Mouse (Mus musculus) liver, postnatal 0 days (tissue): ENCODE data around the gene Mmp15. TPM values are rescaled to one million over a fixed set of nuclear protein-coding genes. Genes with fewer than 3 reads are reported as not detected.
"Not testable (repeated sequence)": the region's sequence is repeated elsewhere in the genome, so short reads cannot be mapped to it uniquely, and the experiment has no call there.

ENCODE experiments used
- ATAC-seq: fragments of 200-750 bp; cut with Nextera tagmentation; 2 replicates; pipeline ENCODE4 v1.8.0; 2017; ENCODE audit warnings: mild to moderate bottlenecking, moderate library complexity
- DNase-seq: peaks from one replicate; pipeline ENCODE4 v3.0.0-alpha.2; 2016
- H3K27ac ChIP-seq: fragments of 300-500 bp; sonication (generic); 2 replicates; pipeline ENCODE4 v1.5.1; 2014; ENCODE audit warnings: antibody characterized with exemption, moderate library complexity, mild to moderate bottlenecking, low read depth
- H3K27me3 ChIP-seq: fragments of 300-500 bp; sonication (generic); 2 replicates; pipeline ENCODE4 v1.6.1; 2014; ENCODE audit warnings: low read length, control low read depth, mixed read lengths; ENCODE audit not compliant: insufficient read depth
- H3K36me3 ChIP-seq: fragments of 300-500 bp; sonication (generic); replicated peaks from 2 replicates; pipeline ENCODE4 v1.6.1; 2014; ENCODE audit warnings: mild to moderate bottlenecking, control low read depth, low read length, moderate library complexity, mixed read lengths; ENCODE audit not compliant: insufficient read depth
- H3K4me1 ChIP-seq: fragments of 300-500 bp; sonication (generic); 2 replicates; pipeline ENCODE4 v1.6.1; 2014; ENCODE audit warnings: antibody characterized with exemption, mild to moderate bottlenecking, control low read depth; ENCODE audit not compliant: insufficient read depth
- H3K4me2 ChIP-seq: fragments of 300-500 bp; sonication (generic); 2 replicates; pipeline ENCODE4 v1.6.1; 2014; ENCODE audit warnings: low read depth, mild to moderate bottlenecking, low read length, moderate library complexity, mixed read lengths
- H3K4me3 ChIP-seq: fragments of 300-500 bp; sonication (generic); 2 replicates; pipeline ENCODE4 v1.5.1; 2014; ENCODE audit warnings: low read depth, low read length
- H3K9ac ChIP-seq: fragments of 300-500 bp; sonication (generic); replicated peaks from 2 replicates; pipeline ENCODE4 v1.6.1; 2014; ENCODE audit warnings: mild to moderate bottlenecking, moderate library complexity
- H3K9me3 ChIP-seq: fragments of 300-500 bp; sonication (generic); 2 replicates; pipeline ENCODE4 v1.6.1; 2016; ENCODE audit warnings: mild to moderate bottlenecking, control low read depth, low read length, mixed read lengths
- CTCF ChIP-seq: sonication (generic); IDR thresholded peaks from 2 replicates; pipeline ENCODE4 v1.5.1; 2016; ENCODE audit warnings: antibody characterized with exemption, low read depth
- EP300 ChIP-seq: IDR thresholded peaks from 2 replicates; pipeline ENCODE4 v1.6.1; 2016; ENCODE audit warnings: antibody characterized with exemption, low read depth, mild to moderate bottlenecking
- WGBS: fragments of 180-500 bp; shearing (Covaris S2); extraction: QIAGEN DNeasy Blood & Tissue Kit; methylation state at CpG from one replicate; pipeline ENCODE4 v1.1.7; 2014; ENCODE audit not compliant: insufficient replicate concordance; 5-methylcytosine and 5-hydroxymethylcytosine counted together
- polyA plus RNA-seq: library from polyadenylated mRNA; unstranded; fragments of >200 nt; fragmentation: Nextera tagmentation; extraction: Ambion mirVana; gene quantifications from 2 replicates; pipeline ENCODE4 v1.2.1, GENCODE M21; 2015

Mmp15 gene
- polyA plus RNA-seq, 1 experiment from 2014 or later: 0.66 TPM

- TF ChIP-seq EP300 (no peak), CTCF (no peak)
- no peak overlapping the region for H3K9ac ChIP-seq
- peaks cover 7% of the 10 kb centered on the region; the same call in 1 of the 2 replicates for H3K4me1 ChIP-seq
- whole genome bisulfite sequencing: 64% methylated on average over 3 of the region's 3 CpGs
- DNase-seq: no peak
- no peak for ATAC-seq
- H3K27me3 ChIP-seq: no peaks in the 10 kb centered on the region
- H3K4me2 ChIP-seq: no peak overlapping the region
- H3K36me3 ChIP-seq: no peaks in the 10 kb centered on the region
- no peak overlapping the region for H3K4me3 ChIP-seq
- H3K27ac ChIP-seq: no peak overlapping the region
- no peaks in the 10 kb centered on the region for H3K9me3 ChIP-seq
Measured at GRCm38 (mm10) chr8:95374429-95374828, 22.4 kb downstream of the Mmp15 start.

DNA sequence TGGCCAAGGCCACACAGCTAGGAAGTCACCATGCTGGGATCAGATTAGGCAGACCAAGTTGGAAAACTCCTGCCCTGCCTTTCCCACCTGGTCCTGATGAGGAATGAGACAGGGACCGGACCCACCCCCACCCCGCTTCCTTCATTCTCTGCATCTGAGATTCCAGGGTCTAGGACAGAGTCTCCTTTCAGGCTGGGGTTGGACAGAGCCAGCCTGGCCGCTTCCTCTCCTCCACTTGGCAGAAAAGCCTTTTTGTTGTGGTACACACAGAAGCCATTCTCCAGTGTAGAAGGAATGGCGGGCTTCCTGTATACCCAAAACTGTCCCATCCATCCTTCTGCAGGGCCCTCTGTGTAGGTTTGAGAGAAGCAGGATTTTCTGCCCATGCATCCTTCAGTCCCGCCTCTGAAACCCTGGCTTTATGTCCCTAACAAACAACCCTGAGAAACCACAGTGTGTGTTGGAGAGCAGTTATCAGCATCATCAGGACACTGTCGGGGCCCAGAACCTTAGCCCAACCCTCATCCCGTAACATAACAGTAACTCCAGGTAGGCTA, 23.4 kb downstream of the Mmp15 start:
- TF ChIP-seq EP300: no peak
- TF ChIP-seq CTCF: no peak
- Histone ChIP-seq H3K9ac (no peak overlapping the region), H3K9me3 (no peaks in the 10 kb centered on the region), H3K36me3 (no peaks in the 10 kb centered on the region), H3K4me2 (no peak overlapping the region), H3K27me3 (no peaks in the 10 kb centered on the region), H3K27ac (no peak overlapping the region), H3K4me1 (peaks cover 7% of the 10 kb centered on the region; the same call in 1 of the 2 replicates), H3K4me3 (no peak overlapping the region)
- DNase-seq (no peak), ATAC-seq (no peak)
- WGBS: 76% methylated on average over 7 of the region's 7 CpGs

GRCm38 (mm10) chr8:95376309-95376999, 24.4 kb downstream of the Mmp15 start:
- H3K4me3 ChIP-seq: no peak overlapping the region
- H3K36me3 ChIP-seq: no peaks in the 10 kb centered on the region
- H3K4me1 ChIP-seq: peaks cover 7% of the 10 kb centered on the region; the same call in 1 of the 2 replicates
- H3K27ac ChIP-seq: no peak overlapping the region
- 74% methylated on average over 12 of the region's 12 CpGs for WGBS
- no peak for ATAC-seq
- no peak overlapping the region for H3K9ac ChIP-seq
- no peaks in the 10 kb centered on the region for H3K27me3 ChIP-seq
- no peaks in the 10 kb centered on the region for H3K9me3 ChIP-seq
- H3K4me2 ChIP-seq: no peak overlapping the region
- no peak for DNase-seq
- TF ChIP-seq CTCF: no peak
- TF ChIP-seq EP300: no peak

DNA sequence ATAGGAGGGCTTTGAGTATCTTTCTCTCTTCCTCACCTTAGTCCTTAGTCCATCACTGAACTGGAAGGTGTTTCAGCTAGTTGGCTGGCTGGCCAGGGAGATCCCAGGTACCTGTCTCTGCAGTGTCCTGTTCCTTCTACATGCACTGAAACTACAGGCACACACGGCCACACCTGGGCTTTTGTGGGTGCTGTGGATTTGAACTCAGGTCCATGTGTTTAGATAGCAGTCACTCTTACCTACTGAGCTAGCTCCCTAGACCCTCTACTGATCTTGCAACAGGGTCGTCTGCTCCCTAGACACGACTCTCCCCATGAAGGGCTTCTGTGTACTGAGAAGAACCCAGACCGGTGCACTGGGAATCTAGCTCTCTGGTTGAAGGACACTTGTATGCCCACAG, 25.0 kb downstream of the Mmp15 start:
- Histone ChIP-seq H3K9me3 (no peaks in the 10 kb centered on the region), H3K4me3 (no peak overlapping the region), H3K27ac (no peak overlapping the region), H3K9ac (no peak overlapping the region), H3K4me2 (no peak overlapping the region), H3K36me3 (no peaks in the 10 kb centered on the region), H3K27me3 (no peaks in the 10 kb centered on the region), H3K4me1 (peaks cover 7% of the 10 kb centered on the region; the same call in 1 of the 2 replicates)
- DNase-seq (no peak), ATAC-seq (no peak)
- WGBS: 75% methylated on average over 4 of the region's 4 CpGs
- TF ChIP-seq CTCF (no peak), EP300 (no peak)

DNA sequence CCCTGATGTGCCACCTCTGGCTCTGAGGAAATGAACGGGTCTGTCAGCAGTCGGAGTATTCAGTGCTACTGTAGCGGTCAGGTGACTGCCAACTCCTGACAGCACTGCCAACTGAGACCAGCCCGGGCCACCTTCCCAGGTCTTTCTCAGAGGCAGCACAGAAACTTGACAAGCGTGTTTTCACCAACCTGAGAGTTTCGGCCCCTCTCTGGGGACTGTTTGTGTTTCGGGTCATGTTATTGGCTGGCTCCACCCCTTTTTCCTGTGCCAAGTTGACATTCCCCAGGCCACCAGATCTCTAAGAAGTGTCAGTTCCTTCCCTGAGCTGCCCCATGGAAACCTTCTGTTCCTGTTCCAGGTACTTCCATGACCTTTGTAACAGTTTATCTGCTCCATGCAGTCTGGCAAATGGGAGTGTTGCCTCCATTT, 25.8 kb downstream of the Mmp15 start:
- no peak overlapping the region for H3K4me3 ChIP-seq
- no peaks in the 10 kb centered on the region for H3K9me3 ChIP-seq
- H3K27ac ChIP-seq: no peak overlapping the region
- no peak for TF ChIP-seq CTCF
- no peak for TF ChIP-seq EP300
- ATAC-seq (no peak), DNase-seq (no peak)
- H3K4me1 ChIP-seq: peaks cover 7% of the 10 kb centered on the region; the same call in 1 of the 2 replicates
- H3K9ac ChIP-seq: no peak overlapping the region
- H3K27me3 ChIP-seq: no peaks in the 10 kb centered on the region
- no peaks in the 10 kb centered on the region for H3K36me3 ChIP-seq
- WGBS: 39% methylated on average over 7 of the region's 7 CpGs
- no peak overlapping the region for H3K4me2 ChIP-seq

DNA sequence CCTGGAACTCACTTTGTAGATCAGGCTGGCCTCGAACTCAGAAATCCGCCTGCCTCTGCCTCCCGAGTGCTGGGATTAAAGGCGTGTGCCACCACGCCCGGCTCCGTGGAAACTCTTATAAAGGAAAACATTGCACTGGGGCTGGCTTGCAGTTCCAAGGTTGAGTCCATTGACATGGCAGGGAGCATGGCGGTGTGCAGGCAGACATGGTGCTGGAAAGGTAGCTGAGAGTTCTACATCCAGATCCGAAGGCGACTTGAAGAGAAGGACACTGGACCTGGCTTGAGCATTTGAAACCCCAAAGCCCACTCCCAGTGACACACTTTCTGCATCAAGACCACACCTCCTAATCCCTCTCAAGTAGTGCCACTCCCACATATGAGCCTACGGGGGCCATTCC, 26.9 kb downstream of the Mmp15 start:
- H3K36me3 ChIP-seq, H3K27me3 ChIP-seq, ATAC-seq, DNase-seq, H3K4me3 ChIP-seq, H3K27ac ChIP-seq, H3K4me2 ChIP-seq, H3K9ac ChIP-seq, H3K9me3 ChIP-seq, H3K4me1 ChIP-seq: not testable (repeated sequence)
- 91% methylated on average over 11 of the region's 11 CpGs for WGBS
